Mouse (Mus musculus): Measurements from ENCODE around the gene Tmco4. TPM values are rescaled to one million over a fixed set of nuclear protein-coding genes. Genes with fewer than 3 reads are reported as not detected.

The Tmco4 gene
- total RNA-seq (2021) = 1 to 10 TPM; 1.1 to 1.8 TPM
- long read RNA-seq, experiment 1, partial matches to known transcripts = 1 of 1 reads
- long read RNA-seq, experiment 1, other reads (novel, unspliced or antisense) = 0 of 1 reads
- long read RNA-seq, experiment 2, partial matches to known transcripts = 1 of 7 reads
- long read RNA-seq, experiment 2, other reads (novel, unspliced or antisense) = 5 of 7 reads

DNA sequence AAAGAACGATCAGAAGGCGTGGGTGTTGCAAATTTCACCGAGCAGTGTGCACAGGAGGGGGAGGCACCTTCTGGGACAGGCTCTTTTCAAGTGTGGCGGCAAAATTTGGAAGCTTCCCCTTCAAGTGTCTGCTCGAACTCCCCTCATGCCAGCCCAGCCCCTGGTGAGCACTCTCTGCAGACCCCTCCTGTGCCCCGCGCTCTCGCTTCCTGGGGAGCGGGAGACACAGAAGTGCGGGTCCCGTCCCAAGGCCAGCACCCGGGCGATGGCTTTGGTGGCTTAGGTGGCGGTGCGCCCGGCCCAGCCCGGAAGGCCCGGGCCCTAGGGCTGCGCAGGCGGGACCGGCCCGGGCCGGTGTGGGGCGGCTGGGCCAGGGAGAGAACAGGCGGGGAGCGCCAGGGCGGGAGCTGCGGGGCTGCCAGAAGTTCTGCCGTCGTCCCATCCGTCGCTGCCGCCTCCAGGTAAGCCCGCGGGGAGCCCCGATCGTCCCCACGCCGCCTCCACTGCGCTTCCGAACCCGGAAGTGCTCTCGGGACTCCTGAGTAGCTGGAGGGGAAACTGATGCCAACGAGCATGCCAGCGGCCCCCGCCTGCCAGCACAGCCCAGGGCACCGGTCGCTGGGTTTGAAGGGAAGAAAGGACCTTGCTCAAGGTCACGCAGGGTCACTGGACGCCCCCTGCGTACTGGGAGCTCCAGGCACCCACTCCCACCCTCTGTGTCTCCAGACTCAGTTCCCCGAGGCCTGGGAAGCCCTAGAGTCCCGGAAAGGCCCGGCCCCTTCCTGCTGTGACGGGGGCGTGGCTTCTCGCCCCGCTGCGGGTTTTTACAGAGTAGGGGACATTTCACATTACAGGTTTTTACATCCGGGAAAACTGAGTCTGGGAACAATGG is at the start of gene Tmco4:
Gene Tmco4 (plus strand): TSS at position 62 of the 892 bp plus-strand sequence.
- intact Hi-C loops (cut with DNase I) = no loop called here
- DNase-seq (ENCODE audit: low spot score in 2 of 2) = peak; percentile 49 to 71

DNA sequence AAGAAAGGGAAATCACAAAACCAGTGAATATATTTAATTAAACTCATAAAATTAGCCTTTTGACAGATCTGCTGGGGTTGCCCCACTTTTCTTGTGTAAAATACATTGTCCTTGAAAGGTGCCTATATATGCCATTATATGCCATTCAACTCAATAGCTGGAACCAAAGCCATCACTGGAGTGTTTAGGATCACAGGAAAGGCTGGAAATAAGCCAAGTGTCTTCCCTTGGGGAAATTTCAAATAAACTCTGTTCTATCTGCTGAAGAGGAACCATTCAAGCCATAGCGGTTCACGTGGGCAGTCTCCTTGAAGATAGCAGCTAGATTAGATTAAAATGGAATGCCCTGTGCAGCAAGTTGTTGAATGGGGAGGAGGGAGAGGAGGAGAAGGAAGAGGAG is 47.1 kb upstream of the Tmco4 start:
- intact Hi-C loops (cut with DNase I) = loop anchor here (10.0 kb wide), 1 partner anchor 409 kb away; no protein-coding TSS in a partner anchor

GRCm38 (mm10) chr4:138933862-138934261 is 38.8 kb upstream of the Tmco4 start:
- DNase-seq (ENCODE audit: low spot score in 2 of 2) = no peak
- intact Hi-C loops (cut with DNase I) = no loop called here

More for the DNA sequence above, 47.1 kb upstream of the Tmco4 start:
- no peak for DNase-seq (ENCODE audit: low spot score in 2 of 2)

DNA sequence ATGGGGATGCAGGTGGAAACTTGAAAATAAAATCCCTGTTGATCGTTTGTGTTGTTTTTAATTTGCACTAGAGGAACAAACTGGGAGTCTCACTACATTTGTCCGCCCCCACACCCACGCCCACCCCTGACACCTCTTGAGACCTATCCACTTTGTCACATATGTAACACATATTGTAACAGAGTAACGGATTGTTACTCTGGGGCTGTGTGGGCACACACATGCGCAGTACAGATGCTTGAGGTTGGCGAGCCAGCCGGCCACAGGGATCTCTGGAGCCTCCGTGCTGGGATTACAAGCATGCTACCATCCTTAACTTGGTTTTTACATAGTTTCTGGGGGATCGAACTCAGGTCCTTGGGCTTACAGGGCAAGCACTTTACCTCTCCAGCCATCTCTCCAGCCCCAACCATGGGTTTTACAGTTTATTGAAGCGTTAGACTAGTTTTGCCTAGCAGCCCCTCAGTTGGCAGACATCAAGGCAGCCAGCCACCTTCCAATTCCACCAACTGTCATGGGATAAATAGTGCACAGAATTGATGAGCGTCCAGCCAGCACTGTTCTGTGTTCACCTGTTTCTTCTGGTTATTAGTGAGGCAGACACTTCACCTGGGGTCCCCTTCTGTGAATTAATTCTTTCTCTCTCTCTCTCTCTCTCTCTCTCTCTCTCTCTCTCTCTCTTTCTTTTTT is 38.1 kb upstream of the Tmco4 start:
- intact Hi-C loops (cut with DNase I) = no loop called here
- DNase-seq (ENCODE audit: low spot score in 2 of 2) = no peak

GRCm38 (mm10) chr4:138938495-138939269 is 34.0 kb upstream of the Tmco4 start:
- DNase-seq (ENCODE audit: low spot score in 2 of 2) = no peak
- intact Hi-C loops (cut with DNase I) = no loop called here

DNA sequence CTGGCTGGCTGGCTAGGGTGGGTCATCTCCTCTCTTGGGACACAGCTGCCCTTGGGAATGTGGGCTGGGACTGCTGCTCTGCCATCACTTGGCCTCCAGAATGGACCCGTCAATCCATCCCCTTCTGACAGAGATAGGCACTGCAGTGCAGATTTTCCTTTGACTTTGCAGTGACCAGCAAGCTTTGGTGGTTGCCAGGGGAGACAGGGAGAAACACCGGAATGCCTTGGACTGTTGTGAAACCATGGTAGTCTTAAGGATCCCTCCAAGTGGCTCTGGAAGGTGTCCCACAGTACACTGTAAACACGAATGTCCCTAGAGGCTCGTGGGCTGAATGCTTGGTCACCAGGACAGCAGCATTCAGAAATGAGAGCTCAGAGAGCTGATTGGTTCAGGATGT is 33.2 kb upstream of the Tmco4 start:
- DNase-seq (ENCODE audit: low spot score in 2 of 2) = no peak
- intact Hi-C loops (cut with DNase I) = no loop called here

GRCm38 (mm10) chr4:138941401-138941800 is 31.3 kb upstream of the Tmco4 start:
- DNase-seq (ENCODE audit: low spot score in 2 of 2) = no peak
- intact Hi-C loops (cut with DNase I) = no loop called here

DNA sequence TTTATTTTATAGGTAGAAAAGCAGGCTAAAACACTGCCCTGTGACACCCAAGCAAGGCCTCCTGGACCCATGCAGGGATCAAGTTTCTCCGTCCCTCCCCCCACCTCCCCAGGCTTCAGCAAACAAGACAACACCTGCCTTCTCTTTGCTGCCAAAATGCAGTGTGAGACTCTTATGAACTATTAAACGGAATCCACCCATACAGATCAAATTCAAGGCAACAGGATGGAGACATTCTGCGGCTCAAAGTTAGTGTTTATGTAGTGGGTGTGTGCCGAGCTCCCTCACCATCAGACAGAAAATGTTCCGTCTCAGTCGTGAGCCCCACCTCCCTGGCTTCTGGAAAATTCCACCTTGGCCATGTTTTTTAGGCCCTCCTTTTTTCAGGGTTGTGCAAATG is 30.7 kb upstream of the Tmco4 start:
- intact Hi-C loops (cut with DNase I) = no loop called here
- DNase-seq (ENCODE audit: low spot score in 2 of 2) = no peak

DNA sequence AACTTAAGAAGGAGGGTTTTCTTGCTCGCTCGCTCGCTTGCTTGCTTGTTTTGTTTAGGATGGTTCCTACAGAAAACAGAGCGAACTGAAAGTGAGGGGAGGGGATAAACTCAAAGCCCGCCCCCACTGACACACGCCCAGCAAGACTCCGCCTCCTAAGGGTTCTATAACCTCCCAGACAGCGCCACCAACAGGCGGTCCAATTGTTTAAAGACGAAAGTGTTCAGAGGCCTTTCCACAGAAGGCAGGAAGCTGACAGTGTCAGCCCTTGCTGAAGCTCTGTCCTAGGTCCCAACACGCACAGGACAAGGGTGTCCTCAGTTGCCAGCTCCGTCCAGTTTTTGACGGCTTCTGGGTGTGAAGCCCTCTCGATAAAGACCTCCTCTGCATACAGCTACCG is 29.0 kb upstream of the Tmco4 start:
- intact Hi-C loops (cut with DNase I) = no loop called here

DNA sequence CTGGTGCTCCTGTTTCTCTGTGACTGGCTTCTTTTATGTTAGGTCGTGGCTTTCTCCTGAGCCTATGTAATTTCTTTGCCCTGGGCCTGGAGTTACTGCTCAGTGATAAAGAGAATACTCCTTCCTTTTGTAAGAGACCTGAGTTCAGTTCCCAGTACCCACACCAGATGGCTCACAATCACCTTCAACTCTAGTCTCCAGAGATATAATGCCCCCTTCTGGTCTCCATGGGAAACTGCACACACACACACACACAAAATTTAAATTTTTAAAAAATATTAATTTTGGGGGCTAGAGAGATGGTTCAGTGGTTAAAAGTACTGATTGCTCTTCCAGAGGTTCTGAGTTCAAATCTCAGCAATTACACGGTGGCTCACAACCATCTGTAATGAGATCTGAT is 24.4 kb upstream of the Tmco4 start:
- no peak for DNase-seq (ENCODE audit: low spot score in 2 of 2)
- intact Hi-C loops (cut with DNase I) = no loop called here

More for the DNA sequence above, 29.0 kb upstream of the Tmco4 start:
- DNase-seq (ENCODE audit: low spot score in 2 of 2) = peak; percentile 60 to 68

DNA sequence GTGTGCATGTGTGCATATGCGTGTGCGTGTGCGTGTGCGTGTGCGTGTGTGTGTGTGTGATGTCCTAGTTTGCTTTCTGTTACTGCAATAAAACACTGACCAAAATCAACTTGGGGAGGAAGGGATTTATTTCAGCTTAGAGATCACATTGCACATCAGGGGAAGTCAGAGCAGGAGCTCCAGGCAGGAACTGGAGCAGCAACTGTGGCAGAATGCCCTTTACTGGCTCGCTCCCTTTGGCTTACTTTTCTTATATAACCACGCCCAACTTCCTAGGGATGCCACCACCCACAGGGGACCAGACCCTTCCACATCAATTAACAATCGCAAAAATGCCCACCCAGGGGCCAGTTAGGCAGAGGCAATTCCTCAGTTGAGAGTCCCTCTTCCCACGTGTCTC is 14.1 kb upstream of the Tmco4 start:
- intact Hi-C loops (cut with DNase I) = no loop called here
- DNase-seq (ENCODE audit: low spot score in 2 of 2) = no peak

- intact Hi-C loops (cut with DNase I) = no loop called here
These were observed 13.6 kb upstream of the Tmco4 start for GRCm38 (mm10) chr4:138959120-138959519.

GRCm38 (mm10) chr4:138959926-138960325 is 12.8 kb upstream of the Tmco4 start:
- peak; percentile 28 to 66 for DNase-seq (ENCODE audit: low spot score in 2 of 2)
- intact Hi-C loops (cut with DNase I) = no loop called here

More at GRCm38 (mm10) chr4:138959120-138959519, 13.6 kb upstream of the Tmco4 start:
- DNase-seq (ENCODE audit: low spot score in 2 of 2) = peak in 1 of 2 experiments; percentile 59

- intact Hi-C loops (cut with DNase I) = no loop called here
- DNase-seq (ENCODE audit: low spot score in 2 of 2) = no peak
These were observed 10.0 kb upstream of the Tmco4 start for GRCm38 (mm10) chr4:138962719-138963118.

DNA sequence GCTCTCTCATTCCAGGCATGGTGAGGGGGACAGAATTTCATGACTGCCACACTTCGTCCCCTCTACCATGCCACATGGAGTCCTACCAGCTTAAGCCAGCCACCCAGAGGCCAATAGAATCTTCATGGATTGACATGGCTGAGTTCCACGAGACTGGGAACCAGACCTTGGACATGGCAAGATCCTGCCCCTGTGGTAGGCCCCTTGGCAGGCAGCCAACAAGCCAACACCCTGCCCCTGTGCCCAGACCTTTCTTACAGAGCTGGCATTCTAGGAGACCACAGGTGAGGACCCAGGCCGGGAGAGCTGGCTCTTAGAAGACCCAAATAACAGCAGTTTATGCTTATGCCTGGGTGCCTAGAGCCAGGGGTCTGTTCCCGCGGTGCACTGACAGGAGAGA is 6.8 kb upstream of the Tmco4 start:
- intact Hi-C loops (cut with DNase I) = no loop called here
- no peak for DNase-seq (ENCODE audit: low spot score in 2 of 2)

- intact Hi-C loops (cut with DNase I) = no loop called here
- no peak for DNase-seq (ENCODE audit: low spot score in 2 of 2)
These were observed 5.8 kb upstream of the Tmco4 start, which contains the start of gene Rnf186 for GRCm38 (mm10) chr4:138966866-138967265. Gene Rnf186, plus strand, starts transcription at chr4:138967112.

DNA sequence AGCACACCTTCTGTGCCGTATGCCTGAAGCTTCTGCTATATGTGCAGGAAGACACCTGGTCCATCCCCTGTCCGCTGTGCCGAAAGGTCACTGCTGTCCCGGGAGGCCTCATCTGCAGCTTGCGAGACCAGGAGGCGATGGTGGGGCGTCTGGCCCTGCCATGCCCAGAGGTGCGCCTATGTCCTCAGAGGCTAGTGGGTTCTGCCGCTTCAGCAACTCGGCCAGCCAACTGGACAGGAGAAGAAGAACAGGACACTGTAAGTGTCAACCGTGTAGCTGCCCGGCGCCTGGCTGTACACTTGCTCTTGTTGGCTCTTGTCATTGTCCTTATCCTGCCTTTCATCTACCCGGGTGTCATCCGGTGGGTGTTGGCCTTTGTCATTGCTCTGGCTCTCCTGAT is 5.2 kb upstream of the Tmco4 start:
- DNase-seq (ENCODE audit: low spot score in 2 of 2) = no peak
- intact Hi-C loops (cut with DNase I) = no loop called here

DNA sequence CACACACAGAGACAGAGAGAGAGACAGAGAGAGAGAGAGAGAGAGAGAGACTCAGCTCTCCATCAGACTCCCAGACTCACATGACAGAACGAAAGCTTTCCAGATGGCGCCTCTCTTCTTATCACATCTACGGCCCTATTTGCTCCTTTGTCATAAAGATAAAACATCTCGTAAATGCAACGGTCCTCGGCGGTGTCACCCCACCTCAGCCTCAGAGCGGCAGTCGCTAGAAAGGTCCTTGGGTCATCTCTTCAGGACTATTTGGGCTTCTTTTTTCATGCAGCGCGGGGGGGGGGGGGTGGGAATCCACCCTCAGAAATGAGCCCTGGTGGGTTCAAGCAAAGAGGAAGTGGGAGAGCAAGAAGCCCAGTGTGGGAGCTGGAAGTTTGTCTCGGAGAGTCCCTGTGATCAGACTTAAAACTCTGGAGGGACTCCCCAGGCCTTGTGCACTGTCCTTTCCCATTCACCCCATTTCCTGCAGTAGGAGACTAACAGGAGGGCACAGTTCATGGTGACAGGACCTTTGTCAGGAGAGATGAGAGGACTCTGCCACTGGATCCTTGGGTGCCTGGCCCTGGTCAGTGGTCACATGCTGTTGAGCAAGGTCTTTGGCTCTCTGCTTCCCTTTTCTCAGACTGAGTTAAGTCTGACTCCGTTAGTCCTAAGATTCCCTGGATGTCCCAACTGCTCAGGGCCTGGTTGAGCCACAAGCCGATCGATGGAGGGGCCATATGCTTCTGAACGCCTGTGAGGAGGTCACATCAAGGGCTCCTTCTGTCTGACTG is 3.7 kb upstream of the Tmco4 start:
- intact Hi-C loops (cut with DNase I) = no loop called here

GRCm38 (mm10) chr4:138969736-138970135 is 3.0 kb upstream of the Tmco4 start:
- DNase-seq (ENCODE audit: low spot score in 2 of 2) = no peak
- intact Hi-C loops (cut with DNase I) = no loop called here

More for the DNA sequence above, 3.7 kb upstream of the Tmco4 start:
- DNase-seq (ENCODE audit: low spot score in 2 of 2) = no peak
